Mouse (Mus musculus) mouse embryonic stem cell (cell line): ENCODE data around the gene Zc3h13.

Experiments used
- in situ Hi-C, 2 experiments: fragments of 300-500 bp; cut with MboI; formaldehyde crosslinking; loops; 1 replicate in 1 of 2; 3 replicates in 1 of 2; pipeline ENCODE4 v1.14.3; 2019 to 2020; ENCODE audit warnings: low sequenced_read_pairs in 2 of 2, low pct_unique_long_range_greater_than_20kb in 1 of 2, mixed read lengths in 1 of 2; ENCODE audit not compliant: unreplicated experiment in 1 of 2

Gene Zc3h13

GRCm38 (mm10) chr14:75314484-75314883, 30.3 kb downstream of the Zc3h13 start:
- in situ Hi-C loops = no loop called here

- in situ Hi-C loops = no loop called here
Observed at GRCm38 (mm10) chr14:75318736-75319135, 34.6 kb downstream of the Zc3h13 start.

DNA sequence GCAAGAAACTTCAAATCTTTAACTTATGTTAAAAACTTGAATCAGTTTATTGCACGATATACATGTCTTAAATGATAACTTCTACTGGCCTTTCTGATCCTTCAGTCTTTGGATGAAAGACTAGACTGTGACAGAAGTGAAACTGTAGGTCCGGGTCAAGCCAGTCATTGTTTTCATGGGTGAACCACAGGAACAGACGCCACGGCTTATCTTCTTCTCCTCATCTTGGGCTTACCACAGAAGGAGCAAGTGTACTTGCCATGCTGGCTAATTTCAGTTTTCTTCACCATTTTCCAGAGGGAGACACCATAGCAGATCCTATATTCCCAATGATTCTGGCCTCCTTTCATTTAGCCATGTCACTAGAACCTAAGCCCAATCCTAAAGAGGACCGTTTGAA, 36.1 kb downstream of the Zc3h13 start:
- in situ Hi-C loops = no loop called here

- in situ Hi-C loops = no loop called here
Observed at GRCm38 (mm10) chr14:75323354-75323753, 39.2 kb downstream of the Zc3h13 start.

DNA sequence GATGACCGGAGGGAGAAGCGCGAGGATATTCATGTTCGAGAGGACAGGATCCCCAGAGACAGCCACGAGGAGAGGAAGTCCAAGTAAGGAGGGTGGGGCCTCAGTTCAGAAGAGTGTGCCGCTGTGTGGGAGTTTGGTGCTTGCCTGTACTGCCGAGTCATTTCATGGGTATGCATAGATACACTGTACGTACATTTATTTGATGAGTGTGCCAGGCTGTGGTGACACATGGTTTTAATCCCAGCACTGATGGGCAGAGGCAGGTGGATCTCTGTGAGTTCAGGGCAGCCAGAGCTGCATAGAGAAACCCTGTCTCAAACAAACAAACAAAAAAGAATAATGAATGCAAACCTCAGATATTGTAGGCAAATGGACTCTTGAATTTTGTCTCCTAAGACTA, 43.9 kb downstream of the Zc3h13 start:
- in situ Hi-C loops = no loop called here

DNA sequence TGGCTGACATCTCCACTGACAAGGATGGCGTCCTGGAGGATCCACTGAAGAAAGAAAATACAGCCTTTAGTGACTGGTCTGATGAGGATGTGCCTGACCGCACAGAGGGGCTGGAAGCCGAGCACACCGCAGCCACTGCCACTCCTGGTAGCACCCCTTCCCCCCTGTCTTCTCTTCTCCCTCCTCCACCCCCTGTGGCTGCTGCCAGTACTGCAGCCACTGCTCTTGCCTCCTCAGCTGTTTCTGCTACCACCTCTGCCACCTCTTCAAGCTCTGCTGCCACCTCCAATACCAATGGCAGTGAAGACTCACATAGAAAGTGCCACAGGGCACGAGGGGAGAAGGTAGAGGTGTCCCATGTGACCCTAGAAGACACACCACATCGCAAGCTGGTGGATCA, 46.4 kb downstream of the Zc3h13 start:
- in situ Hi-C loops = no loop called here

DNA sequence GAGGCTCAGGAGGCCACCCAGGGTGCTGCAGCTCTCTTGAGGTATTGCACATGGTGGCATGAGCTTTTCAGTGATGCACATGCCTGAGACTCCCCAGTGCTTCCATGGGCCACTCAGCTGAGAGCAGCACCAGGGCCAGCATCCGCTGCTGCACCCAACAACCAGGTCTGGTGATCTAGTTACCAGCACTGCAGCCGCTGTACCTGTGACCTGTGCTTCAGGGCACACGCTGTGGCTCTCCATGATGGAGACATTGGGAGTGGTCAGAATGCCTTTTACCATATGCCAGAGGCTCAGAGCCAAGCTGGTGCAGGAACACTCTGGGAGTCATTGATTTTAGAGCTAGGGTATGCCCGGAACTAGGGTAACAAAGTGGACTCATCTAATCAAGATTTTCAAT, 50.1 kb downstream of the Zc3h13 start:
- in situ Hi-C loops = no loop called here

DNA sequence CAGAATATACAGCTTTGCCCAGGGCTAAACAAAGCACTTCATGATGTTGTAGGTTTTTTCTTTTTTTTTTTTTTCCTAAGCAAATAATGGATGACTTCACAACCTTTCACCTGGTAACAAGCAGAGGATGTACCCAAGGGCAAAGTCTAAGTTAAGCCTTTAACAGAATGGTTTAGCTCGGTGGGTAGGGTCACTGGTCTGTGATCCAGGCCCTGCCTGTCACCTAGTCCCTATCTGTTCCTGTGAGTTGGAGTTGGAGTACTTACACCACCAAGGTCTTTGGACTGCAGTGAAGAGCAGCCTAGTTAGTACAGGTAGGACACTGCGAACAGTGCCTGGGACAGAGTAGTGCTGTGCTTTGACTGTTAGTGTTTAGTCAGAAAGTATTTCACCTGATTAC, 53.7 kb downstream of the Zc3h13 start:
- in situ Hi-C loops = no loop called here

- in situ Hi-C loops = no loop called here
Observed at GRCm38 (mm10) chr14:75346041-75346440, 61.9 kb downstream of the Zc3h13 start.

- in situ Hi-C loops = no loop called here
Observed at GRCm38 (mm10) chr14:75351626-75352025, 67.5 kb downstream of the Zc3h13 start.

GRCm38 (mm10) chr14:75363316-75363715, 79.1 kb downstream of the Zc3h13 start:
- in situ Hi-C loops = no loop called here

GRCm38 (mm10) chr14:75365301-75366035, 81.3 kb downstream of the Zc3h13 start:
- in situ Hi-C loops = no loop called here

DNA sequence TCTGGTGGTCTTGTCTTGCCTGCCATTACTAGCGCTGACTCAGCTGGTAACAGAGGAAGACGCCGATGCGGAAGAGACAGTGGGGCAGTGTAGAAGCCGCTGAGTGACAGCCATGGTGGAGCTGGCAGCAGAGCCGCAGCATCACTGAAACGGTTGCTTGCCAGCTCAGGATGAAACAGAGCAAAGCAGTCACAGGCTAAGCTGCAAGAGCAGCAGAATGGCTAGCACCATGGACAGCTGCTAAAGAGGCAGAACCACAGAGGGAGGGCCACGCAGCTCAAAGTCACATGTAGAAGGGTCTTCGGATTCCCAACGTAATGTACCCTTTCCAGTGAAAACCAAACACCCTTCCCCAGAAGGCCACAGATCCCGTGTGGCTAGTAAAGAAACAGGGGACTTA, 82.6 kb downstream of the Zc3h13 start:
- in situ Hi-C loops = no loop called here

- in situ Hi-C loops = no loop called here
Observed at GRCm38 (mm10) chr14:75367503-75367902, 83.3 kb downstream of the Zc3h13 start.

GRCm38 (mm10) chr14:75369880-75370279, 85.7 kb downstream of the Zc3h13 start:
- in situ Hi-C loops = no loop called here

GRCm38 (mm10) chr14:75375006-75375598, 90.9 kb downstream of the Zc3h13 start:
- in situ Hi-C loops = no loop called here

DNA sequence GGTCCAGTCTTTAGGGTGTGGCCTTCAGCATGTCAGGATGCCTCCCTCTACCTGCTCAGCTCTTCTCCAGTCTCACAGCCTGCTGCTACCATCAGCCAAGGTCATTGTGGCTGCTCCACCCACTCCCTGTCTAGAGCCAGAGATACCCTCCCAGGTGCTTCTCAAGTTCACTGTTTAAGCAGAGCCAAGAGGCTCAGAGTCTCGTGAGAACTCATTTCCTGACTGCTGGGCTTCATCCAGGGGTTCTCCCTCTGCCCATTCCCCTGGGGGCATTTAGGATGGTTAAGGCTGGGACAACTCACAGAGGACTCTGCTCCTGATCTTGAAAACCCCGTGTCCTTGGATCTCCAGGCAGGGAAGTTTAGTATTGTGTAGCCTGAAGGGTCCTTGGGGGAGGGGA, 92.1 kb downstream of the Zc3h13 start:
- in situ Hi-C loops = no loop called here

DNA sequence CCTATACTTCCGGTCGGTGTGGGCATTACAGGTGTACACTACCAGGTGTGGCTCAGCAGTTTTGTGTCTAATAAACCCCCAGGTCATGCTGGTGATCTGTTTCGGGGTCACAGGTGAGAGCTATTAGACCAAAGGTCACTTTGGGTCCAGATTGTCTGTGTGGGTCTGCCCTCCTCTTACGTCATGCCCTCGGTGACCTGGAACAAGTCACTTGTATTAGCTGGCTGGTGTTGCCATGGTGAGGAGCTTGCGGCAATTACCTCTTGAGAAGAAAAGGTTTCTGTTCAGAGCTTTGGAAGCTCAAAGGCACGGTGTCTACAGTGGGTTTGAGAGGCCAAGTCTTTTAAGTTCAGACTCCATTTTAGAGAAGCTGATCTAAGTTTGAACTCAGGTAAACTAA, 93.4 kb downstream of the Zc3h13 start:
- in situ Hi-C loops = no loop called here
